Mouse (Mus musculus): ENCODE measurements around the gene Taf4. TPM values are rescaled to one million over a fixed set of nuclear protein-coding genes. Genes with fewer than 3 reads are reported as not detected.

Taf4 gene
- polyA plus RNA-seq, 1 experiment from 2014 or later = 5.5 TPM

DNA sequence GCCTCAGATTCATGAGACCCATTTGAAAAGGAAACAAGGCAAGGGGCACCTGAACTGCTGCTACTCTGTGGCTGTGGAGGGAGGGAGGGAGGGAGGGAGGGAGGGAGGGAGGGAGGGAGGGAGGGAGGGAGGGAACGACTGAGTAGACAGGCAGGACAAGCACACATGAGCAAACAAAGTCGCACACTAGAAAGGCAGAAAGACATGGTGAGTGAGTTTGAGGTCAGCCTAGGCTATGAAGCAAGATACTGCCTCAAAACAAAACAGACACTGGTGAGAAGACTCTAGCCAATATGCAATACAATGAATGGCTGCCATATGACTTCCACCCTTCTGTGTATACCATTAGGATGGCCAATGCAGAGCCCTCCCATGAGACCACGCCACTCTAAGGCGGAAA lies 31.4 kb downstream of the Taf4 start:
- no peak for ATAC-seq (ENCODE audit: insufficient read depth)
- no peaks in the 10 kb centered on the region for H3K4me1 ChIP-seq (ENCODE audit: insufficient read depth)
- H3K9me3 ChIP-seq (ENCODE audit: low read depth, low read length) = no peaks in the 10 kb centered on the region
- 45% methylated on average over 4 of the region's 4 CpGs for WGBS
- no peaks in the 10 kb centered on the region for H3K36me3 ChIP-seq (ENCODE audit: insufficient read depth)
- no peak overlapping the region for H3K27ac ChIP-seq (ENCODE audit: low read depth)
- H3K4me3 ChIP-seq (ENCODE audit: low read depth, low read length) = no peak overlapping the region
- DNase-seq = no peak
- H3K9ac ChIP-seq = no peak overlapping the region
- TF ChIP-seq CTCF (IDR thresholded peaks at IDR 0.05; ENCODE audit: low read depth) = no peak
- no peaks in the 10 kb centered on the region for H3K27me3 ChIP-seq (ENCODE audit: insufficient read depth, low read length)
- H3K4me2 ChIP-seq = no peak overlapping the region

DNA sequence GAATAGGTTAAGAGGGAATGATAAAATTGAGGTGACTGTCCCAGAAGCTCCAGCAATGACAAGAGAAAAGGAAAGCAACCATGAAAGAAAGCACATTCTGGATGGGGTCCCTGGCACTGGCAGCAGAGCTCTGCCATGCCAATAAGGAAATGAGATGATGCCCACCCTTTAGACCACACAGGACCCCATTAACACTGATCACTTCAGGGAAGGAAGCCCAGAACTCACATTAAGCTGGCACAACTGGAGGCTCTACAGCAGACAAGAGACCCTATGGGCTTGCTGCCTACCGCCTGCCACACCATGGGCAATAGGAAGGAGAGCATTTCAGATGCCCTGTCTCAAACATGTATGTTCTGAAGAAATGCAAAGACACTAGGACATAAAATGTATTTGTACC lies 34.8 kb downstream of the Taf4 start:
- ATAC-seq (ENCODE audit: insufficient read depth) (no peak), DNase-seq (no peak)
- no peak overlapping the region for H3K4me2 ChIP-seq
- WGBS = 96% methylated on average over 1 of the region's 1 CpGs
- no peaks in the 10 kb centered on the region for H3K4me1 ChIP-seq (ENCODE audit: insufficient read depth)
- no peak overlapping the region for H3K9ac ChIP-seq
- no peak overlapping the region for H3K27ac ChIP-seq (ENCODE audit: low read depth)
- H3K4me3 ChIP-seq (ENCODE audit: low read depth, low read length) = no peak overlapping the region
- H3K27me3 ChIP-seq (ENCODE audit: insufficient read depth, low read length) = no peaks in the 10 kb centered on the region
- no peak for TF ChIP-seq CTCF (IDR thresholded peaks at IDR 0.05; ENCODE audit: low read depth)
- H3K36me3 ChIP-seq (ENCODE audit: insufficient read depth) = no peaks in the 10 kb centered on the region
- no peaks in the 10 kb centered on the region for H3K9me3 ChIP-seq (ENCODE audit: low read depth, low read length)

DNA sequence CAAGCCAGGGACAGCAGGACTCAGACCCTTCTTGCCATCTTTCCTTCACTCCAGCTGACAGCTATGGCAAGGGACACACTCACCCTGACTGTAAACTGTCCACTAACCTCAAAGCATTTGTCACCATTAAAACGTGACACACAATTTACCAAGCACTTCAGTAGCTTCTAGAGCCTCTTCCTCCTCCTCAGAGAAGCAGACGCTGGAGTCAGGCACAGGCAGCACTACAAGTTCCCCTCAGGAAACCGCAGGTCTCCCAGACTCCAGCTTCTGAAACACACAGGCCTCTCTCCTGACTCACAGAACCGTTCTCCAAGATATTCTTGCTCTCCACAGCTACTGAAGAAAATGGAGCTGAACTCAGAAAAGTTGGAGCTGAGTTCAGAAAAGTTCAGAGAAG lies 39.4 kb downstream of the Taf4 start:
- H3K27ac ChIP-seq (ENCODE audit: low read depth) = no peak overlapping the region
- H3K9me3 ChIP-seq (ENCODE audit: low read depth, low read length) = no peaks in the 10 kb centered on the region
- TF ChIP-seq CTCF (IDR thresholded peaks at IDR 0.05; ENCODE audit: low read depth) = no peak
- 47% methylated on average over 4 of the region's 4 CpGs for WGBS
- H3K36me3 ChIP-seq (ENCODE audit: insufficient read depth) = peaks cover 26% of the 10 kb centered on the region; the same call in 1 of the 2 replicates
- DNase-seq (no peak), ATAC-seq (ENCODE audit: insufficient read depth) (no peak)
- no peak overlapping the region for H3K9ac ChIP-seq
- H3K4me1 ChIP-seq (ENCODE audit: insufficient read depth) = no peaks in the 10 kb centered on the region
- no peak overlapping the region for H3K4me2 ChIP-seq
- no peaks in the 10 kb centered on the region for H3K27me3 ChIP-seq (ENCODE audit: insufficient read depth, low read length)
- H3K4me3 ChIP-seq (ENCODE audit: low read depth, low read length) = no peak overlapping the region

GRCm38 (mm10) chr2:179934165-179934564 lies 42.3 kb downstream of the Taf4 start:
- WGBS = 81% methylated on average over 3 of the region's 3 CpGs
- TF ChIP-seq CTCF (IDR thresholded peaks at IDR 0.05; ENCODE audit: low read depth) = no peak

DNA sequence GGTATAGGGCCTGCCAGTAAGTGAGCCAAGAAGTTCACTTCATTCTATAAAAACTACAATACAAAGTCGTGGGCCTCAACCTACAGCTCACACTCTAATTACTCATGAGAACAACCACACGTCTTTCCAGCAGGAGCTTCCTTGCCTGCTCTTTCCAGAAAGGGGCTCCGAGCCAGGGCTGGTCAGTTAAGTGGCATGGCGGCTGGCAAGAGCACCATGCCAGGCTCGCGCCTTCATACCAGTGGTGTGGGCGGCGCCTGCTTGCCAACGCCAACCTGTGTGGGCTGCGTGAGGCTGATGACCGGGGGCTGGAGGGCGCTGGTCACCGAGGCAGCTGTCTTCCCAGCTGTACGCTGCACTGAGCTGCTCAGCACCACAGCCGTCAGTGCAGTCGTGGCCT lies 44.7 kb downstream of the Taf4 start:
- H3K27me3 ChIP-seq (ENCODE audit: insufficient read depth, low read length) = no peaks in the 10 kb centered on the region
- H3K36me3 ChIP-seq (ENCODE audit: insufficient read depth) = peaks cover 61% of the 10 kb centered on the region
- no peak overlapping the region for H3K4me2 ChIP-seq
- no peak for DNase-seq
- ATAC-seq (ENCODE audit: insufficient read depth) = no peak
- H3K4me3 ChIP-seq (ENCODE audit: low read depth, low read length) = no peak overlapping the region
- H3K4me1 ChIP-seq (ENCODE audit: insufficient read depth) = no peaks in the 10 kb centered on the region
- 88% methylated on average over 16 of the region's 16 CpGs for WGBS
- H3K9me3 ChIP-seq (ENCODE audit: low read depth, low read length) = no peaks in the 10 kb centered on the region
- no peak overlapping the region for H3K9ac ChIP-seq
- no peak overlapping the region for H3K27ac ChIP-seq (ENCODE audit: low read depth)
- no peak for TF ChIP-seq CTCF (IDR thresholded peaks at IDR 0.05; ENCODE audit: low read depth)

More at GRCm38 (mm10) chr2:179934165-179934564, 42.3 kb downstream of the Taf4 start:
- DNase-seq (no peak), ATAC-seq (ENCODE audit: insufficient read depth) (no peak)
- Histone ChIP-seq H3K4me2 (no peak overlapping the region), H3K9me3 (ENCODE audit: low read depth, low read length) (no peaks in the 10 kb centered on the region), H3K9ac (no peak overlapping the region), H3K4me1 (ENCODE audit: insufficient read depth) (no peaks in the 10 kb centered on the region), H3K4me3 (ENCODE audit: low read depth, low read length) (no peak overlapping the region), H3K36me3 (ENCODE audit: insufficient read depth) (peaks cover 55% of the 10 kb centered on the region), H3K27me3 (ENCODE audit: insufficient read depth, low read length) (no peaks in the 10 kb centered on the region), H3K27ac (ENCODE audit: low read depth) (no peak overlapping the region)

- Histone ChIP-seq H3K4me3 (ENCODE audit: low read depth, low read length) (no peak overlapping the region), H3K27me3 (ENCODE audit: insufficient read depth, low read length) (no peaks in the 10 kb centered on the region), H3K9ac (no peak overlapping the region), H3K36me3 (ENCODE audit: insufficient read depth) (peaks cover 60% of the 10 kb centered on the region), H3K4me1 (ENCODE audit: insufficient read depth) (no peaks in the 10 kb centered on the region), H3K27ac (ENCODE audit: low read depth) (no peak overlapping the region), H3K9me3 (ENCODE audit: low read depth, low read length) (no peaks in the 10 kb centered on the region), H3K4me2 (no peak overlapping the region)
- 91% methylated on average over 13 of the region's 13 CpGs for WGBS
- TF ChIP-seq CTCF (IDR thresholded peaks at IDR 0.05; ENCODE audit: low read depth) = no peak
- ATAC-seq (ENCODE audit: insufficient read depth) (no peak), DNase-seq (no peak)
Observed at GRCm38 (mm10) chr2:179929166-179929565, 47.3 kb downstream of the Taf4 start.

- WGBS = 93% methylated on average over 6 of the region's 6 CpGs
Observed at GRCm38 (mm10) chr2:179924038-179924437, 52.4 kb downstream of the Taf4 start.

More at GRCm38 (mm10) chr2:179924038-179924437, 52.4 kb downstream of the Taf4 start:
- Histone ChIP-seq H3K4me1 (ENCODE audit: insufficient read depth) (no peaks in the 10 kb centered on the region), H3K9me3 (ENCODE audit: low read depth, low read length) (no peaks in the 10 kb centered on the region), H3K9ac (no peak overlapping the region), H3K4me2 (no peak overlapping the region), H3K36me3 (ENCODE audit: insufficient read depth) (peaks cover 55% of the 10 kb centered on the region), H3K4me3 (ENCODE audit: low read depth, low read length) (no peak overlapping the region), H3K27ac (ENCODE audit: low read depth) (no peak overlapping the region), H3K27me3 (ENCODE audit: insufficient read depth, low read length) (no peaks in the 10 kb centered on the region)
- no peak for ATAC-seq (ENCODE audit: insufficient read depth)
- TF ChIP-seq CTCF (IDR thresholded peaks at IDR 0.05; ENCODE audit: low read depth) = no peak
- no peak for DNase-seq

Data from lung, embryonic 14.5 days (tissue).